Mouse (Mus musculus) olfactory bulb, adult 2 months (tissue): ENCODE data around the gene Scaf11. TPM values are rescaled to one million over a fixed set of nuclear protein-coding genes. Genes with fewer than 3 reads are reported as not detected.
A peak's percentile ranks its signal among the peaks of the same experiment; 100 is the strongest.

Experiments used
- H3K27ac ChIP-seq: fragments of 200-500 bp; 2 replicates; pipeline ENCODE4 v1.5.1; 2012; ENCODE audit warnings: low read depth, low read length; ENCODE audit not compliant: insufficient read depth
- H3K4me1 ChIP-seq: fragments of 200-500 bp; 2 replicates; pipeline ENCODE4 v1.6.1; 2012; ENCODE audit warnings: low read length; ENCODE audit not compliant: control insufficient read depth, insufficient read depth
- H3K4me3 ChIP-seq: fragments of 200-500 bp; 2 replicates; pipeline ENCODE4 v1.5.1; 2012; ENCODE audit warnings: mild to moderate bottlenecking, low read depth, low read length, moderate library complexity; ENCODE audit not compliant: insufficient read depth
- CTCF ChIP-seq: fragments of 200-500 bp; IDR thresholded peaks from 2 replicates; pipeline ENCODE4 v1.5.1; 2012; ENCODE audit warnings: low read depth, mild to moderate bottlenecking, low read length, moderate library complexity; ENCODE audit not compliant: insufficient read depth
- POLR2A ChIP-seq: fragments of 200-500 bp; IDR thresholded peaks from 2 replicates; pipeline ENCODE4 v1.6.1; 2012; ENCODE audit warnings: mild to moderate bottlenecking, low read depth, low read length, moderate library complexity; ENCODE audit not compliant: insufficient read depth
- WGBS: fragments of 180-500 bp; shearing (Covaris S2); methylation state at CpG from one replicate; pipeline ENCODE4 v1.1.7; 2018; 5-methylcytosine and 5-hydroxymethylcytosine counted together
- polyA plus RNA-seq: library from polyadenylated mRNA; stranded (reverse); fragments of >200 nt; gene quantifications from 2 replicates; pipeline ENCODE4 v1.2.4, GENCODE M21; 2012; ENCODE audit warnings: low replicate concordance; ENCODE audit not compliant: missing spikeins, insufficient read depth, insufficient read length

The Scaf11 gene
- polyA plus RNA-seq, 1 experiment = not detected

- Histone ChIP-seq H3K4me3 (no peak overlapping the region), H3K4me1 (no peaks in the 10 kb centered on the region), H3K27ac (no peak overlapping the region)
- TF ChIP-seq POLR2A = no peak
- no peak for TF ChIP-seq CTCF
- 96% methylated on average over 2 of the region's 2 CpGs for WGBS
These were observed 7.7 kb upstream of the Scaf11 start for GRCm38 (mm10) chr15:96468316-96468715.

- Histone ChIP-seq H3K4me3 (no peak overlapping the region), H3K4me1 (no peaks in the 10 kb centered on the region), H3K27ac (no peak overlapping the region)
- no peak for TF ChIP-seq CTCF
- no peak for TF ChIP-seq POLR2A
- WGBS = 76% methylated on average over 5 of the region's 5 CpGs
These were observed 7.2 kb upstream of the Scaf11 start for GRCm38 (mm10) chr15:96467844-96468243.

- Histone ChIP-seq H3K4me3 (no peak overlapping the region), H3K27ac (no peak overlapping the region), H3K4me1 (no peaks in the 10 kb centered on the region; the same call in 1 of the 2 replicates)
- WGBS = 94% methylated on average over 13 of the region's 13 CpGs
- TF ChIP-seq POLR2A (no peak), CTCF (no peak)
These were observed 5.8 kb upstream of the Scaf11 start for GRCm38 (mm10) chr15:96466362-96466903.

- 88% methylated on average over 11 of the region's 11 CpGs for WGBS
- no peak for TF ChIP-seq POLR2A
- TF ChIP-seq CTCF = no peak
- Histone ChIP-seq H3K4me3 (no peak overlapping the region), H3K4me1 (no peaks in the 10 kb centered on the region; the same call in 1 of the 2 replicates), H3K27ac (no peak overlapping the region)
These were observed 4.4 kb upstream of the Scaf11 start for GRCm38 (mm10) chr15:96465076-96465475.

- no peak overlapping the region for H3K4me3 ChIP-seq
- H3K4me1 ChIP-seq = peaks cover 2% of the 10 kb centered on the region; the same call in 1 of the 2 replicates
- TF ChIP-seq CTCF = no peak
- no peak for TF ChIP-seq POLR2A
- no peak overlapping the region for H3K27ac ChIP-seq
- 98% methylated on average over 15 of the region's 15 CpGs for WGBS
These were observed 3.2 kb upstream of the Scaf11 start for GRCm38 (mm10) chr15:96463821-96464220.

- peaks cover 2% of the 10 kb centered on the region; the same call in 1 of the 2 replicates for H3K4me1 ChIP-seq
- TF ChIP-seq POLR2A = no peak
- TF ChIP-seq CTCF = no peak
- H3K4me3 ChIP-seq = no peak overlapping the region
- WGBS = 97% methylated on average over 3 of the region's 3 CpGs
- no peak overlapping the region for H3K27ac ChIP-seq
These were observed 2.0 kb upstream of the Scaf11 start for GRCm38 (mm10) chr15:96462611-96463010.

- WGBS = 11% methylated on average over 22 of the region's 22 CpGs
- Histone ChIP-seq H3K4me3 (peak overlapping the region; percentile 64), H3K27ac (peak overlapping the region; percentile 54), H3K4me1 (peaks cover 2% of the 10 kb centered on the region; the same call in 1 of the 2 replicates)
- no peak for TF ChIP-seq POLR2A
- TF ChIP-seq CTCF = peak; percentile 11; the same call in 1 of the 2 replicates
These were observed 1.2 kb upstream of the Scaf11 start for GRCm38 (mm10) chr15:96461541-96462512.

GRCm38 (mm10) chr15:96460451-96460729 is 253 bp downstream of the Scaf11 start:
- Histone ChIP-seq H3K4me1 (peaks cover 2% of the 10 kb centered on the region; the same call in 1 of the 2 replicates), H3K27ac (peak overlapping the region; percentile 36; the same call in 1 of the 2 replicates), H3K4me3 (peak overlapping the region; percentile 66)
- TF ChIP-seq POLR2A (no peak), CTCF (no peak)
- 1% methylated on average over 37 of the region's 50 CpGs for WGBS
